Mouse (Mus musculus): ENCODE results near the gene Gm20671.

- no peak for TF ChIP-seq CTCF (IDR thresholded peaks at IDR 0.05; ENCODE audit: low read depth)
- TF ChIP-seq EP300 (IDR thresholded peaks at IDR 0.05; ENCODE audit: low read depth): no peak
These were observed 45.3 kb downstream of the Gm20671 start for GRCm38 (mm10) chr5:32781596-32781995.

Measured in heart, postnatal 0 days (tissue).